Mouse (Mus musculus): ENCODE results near the gene Pfdn5.

- TF ChIP-seq CTCF (IDR thresholded peaks at IDR 0.05; ENCODE audit: extremely low read depth, insufficient read depth, insufficient read length, insufficient replicate concordance) = peak; percentile 84; the same call in 1 of the 2 replicates
- TF ChIP-seq POLR2A (IDR thresholded peaks at IDR 0.05; ENCODE audit: low read depth, low read length) = no peak
Measured at GRCm38 (mm10) chr15:102316263-102316662, 9.7 kb upstream of the Pfdn5 start.
